Mouse (Mus musculus) CD4-positive, CD25-positive, alpha-beta regulatory T cell, adult 2 months (primary cell): ENCODE results near the gene Ece2.
"Not testable (repeated sequence)": the region's sequence is repeated elsewhere in the genome, so short reads cannot be mapped to it uniquely, and the experiment has no call there.

Experiments
- DNase-seq: peaks from one replicate; pipeline ENCODE4 v3.0.0-alpha.2; 2012; ENCODE audit warnings: low read depth, low spot score

The Ece2 gene

DNA sequence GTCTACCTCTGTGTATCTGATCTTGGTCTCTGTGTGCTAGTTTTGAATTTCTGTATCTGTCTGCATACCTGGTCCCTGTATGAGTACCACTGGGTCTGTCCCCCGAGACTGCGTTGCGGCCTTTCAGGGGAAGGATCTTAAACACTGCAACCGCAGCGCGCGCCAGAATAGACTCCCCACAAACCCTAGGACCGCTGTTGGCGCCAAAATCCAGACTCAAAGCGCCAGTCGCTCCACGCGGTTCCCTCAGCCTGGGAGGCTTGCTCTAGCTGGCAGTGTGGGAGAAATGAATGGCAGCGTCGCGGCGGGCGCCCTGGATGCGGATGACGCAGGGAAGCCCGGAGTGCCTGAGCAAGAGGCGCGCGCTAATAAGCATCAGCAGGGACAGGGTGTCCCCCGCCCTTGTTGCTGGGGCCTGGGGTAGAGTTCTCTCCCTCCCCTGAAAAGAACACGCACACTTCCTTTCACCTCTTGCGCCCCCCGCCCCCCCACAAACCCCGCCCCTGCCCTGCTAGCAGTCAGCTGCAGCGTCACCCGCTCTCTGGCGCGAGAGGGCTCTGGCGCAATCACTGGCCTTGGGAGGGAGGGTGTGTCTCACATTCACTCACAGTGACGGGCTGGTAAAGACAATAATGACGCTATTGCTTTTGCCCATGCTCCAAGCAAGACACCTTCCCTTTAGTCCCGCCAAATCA is 7.5 kb upstream of the Ece2 start:
- DNase-seq, result peak; percentile 53

DNA sequence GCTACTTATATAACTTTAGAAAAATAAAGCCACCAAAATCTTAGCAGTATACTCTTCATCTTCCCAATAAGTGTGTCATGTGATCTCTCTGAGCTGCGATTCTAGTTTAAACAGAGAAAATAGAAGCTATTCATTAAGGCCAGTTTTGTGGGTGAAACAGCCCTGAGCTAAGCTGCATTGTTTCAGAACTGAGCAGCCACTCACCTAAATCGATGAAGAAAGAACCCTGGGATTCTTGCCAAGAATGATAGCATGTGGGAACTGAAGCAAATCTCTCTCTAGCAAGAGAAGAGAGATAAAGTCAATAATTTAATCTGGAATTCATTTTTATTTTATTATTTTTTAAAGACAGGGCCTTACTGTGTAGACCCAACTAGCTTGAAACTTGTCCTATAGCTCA is 6.4 kb upstream of the Ece2 start:
- no peak for DNase-seq

DNA sequence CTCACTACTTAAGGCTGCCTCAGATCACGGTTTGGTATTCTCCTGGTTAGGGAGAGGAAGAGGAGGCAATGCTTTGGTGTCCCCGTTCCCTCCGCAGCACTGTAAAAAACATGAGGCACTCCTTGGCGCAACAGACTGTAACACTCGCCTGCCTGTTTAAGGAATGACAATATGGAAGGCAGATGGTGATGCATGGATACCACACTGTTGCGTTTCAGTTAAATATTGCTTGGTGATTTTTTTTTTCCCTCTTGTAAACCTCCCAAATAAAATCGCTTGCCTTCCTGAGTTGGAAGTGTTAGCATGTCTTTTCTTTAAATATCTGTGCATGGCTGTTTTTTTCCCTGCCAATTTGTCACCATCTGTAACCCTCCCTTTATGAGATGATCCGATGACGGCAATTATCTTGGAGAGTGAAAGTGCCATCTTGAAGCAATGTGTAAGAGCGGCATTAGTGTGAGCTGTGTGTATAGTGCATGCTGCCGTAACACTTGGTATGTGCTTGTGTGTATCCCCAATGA is 697 bp upstream of the Ece2 start:
- no peak for DNase-seq

DNA sequence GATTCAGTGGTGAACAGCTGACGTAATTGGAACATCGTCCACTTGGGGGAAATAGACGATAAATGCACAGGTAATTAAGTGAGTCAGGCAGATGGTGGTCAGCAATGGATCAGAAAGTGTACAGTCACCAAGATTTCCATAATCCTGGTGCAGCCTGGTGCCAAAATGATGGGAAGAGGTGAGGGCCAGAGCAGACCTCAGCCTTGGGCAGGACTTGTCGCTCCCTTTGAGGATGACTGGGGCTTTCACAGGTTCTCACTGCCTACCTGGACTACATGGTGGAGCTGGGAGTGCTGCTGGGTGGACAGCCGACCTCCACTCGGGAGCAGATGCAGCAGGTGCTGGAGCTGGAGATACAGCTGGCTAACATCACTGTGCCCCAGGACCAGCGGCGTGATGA is 7.8 kb downstream of the Ece2 start:
- DNase-seq, result no peak

DNA sequence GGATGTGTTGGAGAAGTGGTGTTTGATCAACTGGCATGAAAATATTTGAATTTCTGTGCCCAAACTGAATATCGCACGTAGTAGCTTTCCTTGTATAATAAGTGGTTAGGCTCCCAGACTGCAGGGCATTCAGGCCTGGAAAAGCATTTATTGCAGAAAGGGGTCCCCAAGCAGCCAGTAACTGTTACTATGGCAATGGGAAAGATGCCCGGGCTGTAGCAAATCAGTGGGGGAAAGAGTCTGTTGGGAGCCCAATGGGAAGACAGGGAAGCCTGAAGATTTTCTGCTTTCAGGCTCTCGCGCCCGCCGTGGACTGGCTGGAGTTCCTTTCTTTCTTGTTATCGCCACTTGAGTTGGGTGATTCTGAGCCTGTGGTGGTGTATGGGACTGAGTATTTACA is 8.7 kb downstream of the Ece2 start:
- no peak for DNase-seq

DNA sequence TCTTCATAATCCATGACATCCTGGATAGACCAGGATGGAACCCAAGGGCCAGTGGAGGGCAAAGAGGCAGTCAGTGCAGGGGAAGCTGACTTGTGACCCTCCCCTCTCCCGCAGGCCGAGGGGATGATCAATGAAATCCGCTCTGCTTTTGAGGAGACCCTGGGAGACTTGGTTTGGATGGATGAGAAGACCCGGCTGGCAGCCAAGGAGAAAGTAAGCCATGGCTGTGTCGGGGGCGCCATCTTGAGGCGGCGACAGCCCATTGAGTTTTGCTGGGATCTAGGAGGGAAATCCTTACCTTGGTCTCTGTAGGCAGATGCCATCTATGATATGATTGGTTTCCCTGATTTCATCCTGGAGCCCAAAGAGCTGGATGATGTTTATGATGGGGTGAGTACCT is 12.5 kb downstream of the Ece2 start:
- peak; percentile 69 for DNase-seq

DNA sequence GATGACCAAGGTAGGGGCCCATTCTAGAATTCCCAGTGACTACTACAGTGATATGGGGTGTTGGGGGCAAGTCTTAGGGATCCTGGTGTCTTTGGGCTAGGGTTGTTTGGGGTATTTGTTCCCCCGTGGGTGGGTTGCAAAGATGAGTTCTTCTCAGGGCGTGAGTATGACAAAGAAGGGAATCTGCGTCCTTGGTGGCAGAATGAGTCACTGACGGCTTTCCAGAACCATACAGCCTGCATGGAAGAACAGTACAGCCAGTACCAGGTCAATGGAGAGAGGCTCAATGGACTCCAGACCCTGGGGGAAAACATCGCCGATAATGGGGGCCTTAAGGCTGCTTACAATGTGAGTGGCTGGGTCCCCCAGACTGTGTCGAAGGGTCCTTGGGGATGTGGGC is 14.3 kb downstream of the Ece2 start:
- DNase-seq, result no peak

DNA sequence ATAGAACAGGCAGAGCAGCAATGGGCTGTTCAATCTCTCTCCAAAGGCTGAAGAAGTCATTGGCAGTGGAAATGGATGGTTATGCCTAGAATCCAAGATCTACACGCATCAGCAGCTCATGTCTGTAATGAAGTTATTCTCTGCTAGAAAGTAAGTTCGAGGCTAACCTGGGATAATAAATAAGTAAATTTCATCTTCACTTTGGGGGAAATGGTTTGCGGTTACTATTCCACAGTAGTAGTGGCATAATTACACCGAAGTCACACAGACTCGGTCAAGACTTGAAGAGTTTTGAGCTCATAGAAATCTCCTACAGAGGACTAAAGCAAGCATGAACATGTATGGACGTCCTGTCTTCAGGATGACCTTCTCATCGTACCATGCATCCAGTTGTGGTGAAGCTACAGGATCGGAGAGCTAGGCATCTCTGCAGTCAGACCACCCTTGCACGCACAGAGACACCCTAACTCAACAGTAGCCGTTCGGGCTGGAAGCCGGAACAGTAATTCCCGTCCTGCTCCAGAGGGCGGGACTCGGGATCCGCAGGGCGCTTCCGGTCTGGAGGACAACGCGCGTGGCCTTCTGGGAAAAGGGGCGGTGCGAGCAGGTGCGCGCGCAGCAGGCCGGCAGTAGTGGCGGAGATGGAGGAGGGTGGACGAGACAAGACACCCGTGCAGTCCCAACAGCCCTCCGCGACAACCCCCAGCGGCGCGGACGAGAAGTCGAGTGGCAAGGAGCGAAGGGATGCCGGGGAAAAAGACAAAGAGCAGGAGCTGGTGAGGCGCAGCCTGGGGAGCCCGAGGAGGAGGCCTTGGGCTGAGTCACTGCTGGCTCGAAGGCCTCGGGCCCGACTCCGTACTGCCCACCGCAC is 21.7 kb downstream of the Ece2 start, which contains the start of gene Psmd2:
Gene Psmd2 (plus strand): TSS at position 577 of the 871 bp plus-strand sequence.
- peak; percentile 95 for DNase-seq

DNA sequence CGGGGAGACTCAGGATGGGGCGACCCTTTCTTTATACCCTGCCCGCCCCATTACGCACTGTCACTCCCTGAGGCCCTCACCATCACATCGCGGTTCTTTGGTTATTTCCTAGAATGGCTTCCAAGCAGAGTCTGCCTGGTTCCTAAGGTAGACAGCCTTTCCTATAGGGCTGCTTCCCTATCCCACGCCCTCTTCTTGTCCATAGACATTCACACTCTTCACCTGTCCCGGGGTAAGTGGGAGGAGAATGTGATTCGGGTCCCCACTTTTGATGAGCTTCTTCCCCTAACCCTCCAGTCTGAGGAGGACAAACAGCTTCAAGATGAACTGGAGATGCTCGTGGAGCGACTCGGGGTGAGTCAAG is 22.3 kb downstream of the Ece2 start:
- DNase-seq, result no peak

DNA sequence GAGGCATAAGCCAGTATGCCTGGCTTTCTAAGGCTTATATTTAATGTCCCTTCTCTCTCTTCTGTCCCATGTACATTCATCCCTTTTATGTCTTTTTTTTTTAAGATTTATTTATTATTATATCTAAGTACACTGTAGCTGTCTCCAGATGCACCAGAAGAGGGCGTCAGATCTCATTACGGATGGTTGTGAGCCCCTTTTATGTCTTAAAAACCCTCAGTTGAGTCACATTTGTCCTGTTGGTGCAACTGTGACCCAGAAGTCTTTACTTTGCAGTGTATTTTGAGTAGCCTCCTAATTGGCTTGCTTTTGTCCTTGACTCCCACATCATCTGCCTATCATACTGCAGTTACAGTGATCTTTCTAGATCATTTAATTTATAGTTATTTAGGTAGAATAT is 23.7 kb downstream of the Ece2 start:
- DNase-seq, result no peak

DNA sequence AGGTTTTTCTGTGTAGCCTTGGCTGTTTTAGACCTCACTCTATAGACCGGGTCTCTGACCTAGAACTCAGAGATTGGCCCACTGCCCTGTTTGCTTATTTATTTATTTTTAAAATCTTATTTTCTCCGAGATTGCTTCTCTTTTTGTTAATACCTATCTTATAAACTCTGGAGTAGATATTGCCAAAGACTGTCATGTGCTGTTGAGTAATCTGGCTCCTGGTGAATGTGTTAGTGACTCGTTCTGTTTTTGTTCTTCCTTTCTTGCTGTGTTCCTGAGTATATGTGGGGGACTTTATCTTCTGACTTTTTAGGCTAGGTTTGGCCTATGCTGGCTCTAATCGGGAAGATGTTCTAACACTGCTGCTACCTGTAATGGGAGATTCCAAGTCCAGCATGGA is 28.0 kb downstream of the Ece2 start:
- DNase-seq, result no peak

DNA sequence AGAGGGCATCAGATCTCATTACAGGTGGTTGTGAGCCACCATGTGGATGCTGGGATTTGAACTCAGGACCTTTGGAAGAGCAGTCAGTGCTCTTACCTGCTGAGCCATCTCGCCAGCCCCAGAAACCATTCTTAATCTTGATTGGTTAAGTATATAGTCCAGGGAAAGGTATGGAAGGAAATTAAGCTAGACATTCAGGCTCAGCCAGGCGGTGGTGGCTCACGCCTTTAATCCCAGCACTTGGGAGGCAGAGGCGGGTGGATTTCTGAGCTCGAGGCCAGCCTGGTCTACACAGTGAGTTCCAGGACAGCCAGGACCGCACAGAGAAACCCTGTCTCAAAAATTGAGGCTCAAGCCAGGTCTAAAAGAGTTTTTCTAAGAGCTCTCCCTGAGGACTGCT is 38.4 kb downstream of the Ece2 start, which contains the start of gene Eif4g1:
Gene Eif4g1 (plus strand): TSS at position 301 of the 400 bp plus-strand sequence.
- DNase-seq, result not testable (repeated sequence)

DNA sequence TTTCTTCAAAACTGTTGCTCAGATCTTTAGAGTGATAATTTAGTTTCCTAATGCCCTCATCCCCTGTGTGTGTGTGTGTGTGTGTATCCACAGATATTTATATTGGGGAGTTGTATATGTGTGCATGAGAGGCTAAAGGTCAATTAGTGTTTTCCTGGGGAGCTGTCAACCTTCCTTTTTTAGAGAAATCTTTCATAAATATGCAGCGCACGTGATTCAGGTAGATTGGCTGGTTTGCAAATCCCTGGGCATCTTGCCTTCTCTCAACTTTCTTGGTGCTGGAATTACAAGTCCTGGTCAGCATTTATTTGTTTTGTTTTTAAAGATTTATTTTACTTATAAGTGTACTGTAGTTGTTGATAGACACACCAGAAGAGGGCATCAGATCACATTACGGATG is 40.7 kb downstream of the Ece2 start:
- no peak for DNase-seq

DNA sequence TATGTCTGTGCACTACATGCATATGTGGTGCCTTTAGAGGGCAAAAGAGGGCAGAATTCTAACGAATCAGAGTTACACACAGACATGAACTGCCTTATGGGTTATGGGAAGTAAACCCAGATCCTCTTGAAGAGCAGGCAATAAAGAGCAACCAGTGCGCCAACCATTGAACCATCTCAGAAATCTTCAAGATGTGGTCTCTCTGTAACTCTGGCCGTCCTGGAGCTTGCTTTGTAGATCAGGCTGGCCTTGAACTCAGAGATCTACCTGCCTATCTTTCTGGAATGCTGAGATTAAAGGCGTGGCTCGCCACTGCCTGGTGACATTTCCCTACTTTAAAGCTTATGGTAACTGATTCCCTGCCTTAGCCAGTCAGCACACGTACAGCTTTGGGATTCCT is 42.3 kb downstream of the Ece2 start:
- peak; percentile 50 for DNase-seq

DNA sequence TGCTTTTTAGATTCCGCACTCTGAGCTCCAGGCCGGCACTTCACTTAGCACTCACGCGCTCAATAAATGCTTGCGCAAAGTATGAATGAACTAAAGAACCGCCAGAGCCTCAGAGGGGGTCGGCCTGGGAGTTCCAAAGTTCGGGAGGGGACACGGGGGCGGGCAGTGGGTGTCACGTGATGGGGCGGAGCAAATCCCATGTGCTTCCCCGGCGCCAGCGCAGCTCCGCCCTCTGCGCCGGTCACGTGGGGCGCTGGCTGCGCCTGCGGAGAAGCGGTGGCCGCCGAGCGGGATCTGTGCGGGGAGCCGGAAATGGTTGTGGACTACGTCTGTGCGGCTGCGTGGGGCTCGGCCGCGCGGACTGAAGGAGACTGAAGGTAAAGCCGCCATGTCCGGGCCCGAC is 42.9 kb downstream of the Ece2 start:
- DNase-seq, result peak; percentile 96

DNA sequence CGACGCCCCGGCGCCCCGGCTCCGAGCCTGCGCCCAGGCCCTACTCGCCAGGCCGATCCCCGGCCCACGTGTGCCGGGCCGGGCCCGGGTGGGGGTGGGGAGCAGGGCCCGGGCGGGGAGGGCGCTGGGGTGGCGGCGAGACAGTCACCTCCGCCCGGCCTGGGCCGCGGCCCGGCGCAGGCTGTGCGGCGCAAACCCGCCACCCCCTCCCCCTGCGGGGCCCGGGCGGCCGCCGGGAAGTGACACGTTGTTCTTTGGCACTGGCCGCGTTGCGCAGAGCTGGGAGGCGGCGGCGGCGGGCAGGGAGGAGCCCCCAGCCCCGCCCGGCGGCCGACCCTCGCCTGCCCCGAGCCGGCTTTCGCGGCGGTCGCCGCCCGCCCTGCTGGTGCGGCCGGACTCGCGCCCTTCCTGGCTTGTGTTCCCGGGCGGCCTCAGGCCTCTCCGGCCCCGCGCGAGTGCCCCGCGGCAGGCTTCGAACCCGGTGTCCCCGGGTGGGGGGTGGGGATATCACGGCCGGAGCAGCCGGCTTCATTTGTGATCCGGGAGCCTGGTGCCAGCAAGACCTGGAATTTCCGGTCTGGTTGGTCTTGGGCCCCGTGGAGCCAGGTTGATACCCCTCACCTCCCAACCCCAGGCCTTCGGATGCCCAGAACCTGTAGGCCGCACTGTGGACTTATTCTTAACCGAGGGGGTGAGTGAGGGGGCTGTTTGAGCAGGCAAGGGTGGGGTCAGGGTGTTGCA is 43.5 kb downstream of the Ece2 start:
- peak; percentile 33 for DNase-seq

DNA sequence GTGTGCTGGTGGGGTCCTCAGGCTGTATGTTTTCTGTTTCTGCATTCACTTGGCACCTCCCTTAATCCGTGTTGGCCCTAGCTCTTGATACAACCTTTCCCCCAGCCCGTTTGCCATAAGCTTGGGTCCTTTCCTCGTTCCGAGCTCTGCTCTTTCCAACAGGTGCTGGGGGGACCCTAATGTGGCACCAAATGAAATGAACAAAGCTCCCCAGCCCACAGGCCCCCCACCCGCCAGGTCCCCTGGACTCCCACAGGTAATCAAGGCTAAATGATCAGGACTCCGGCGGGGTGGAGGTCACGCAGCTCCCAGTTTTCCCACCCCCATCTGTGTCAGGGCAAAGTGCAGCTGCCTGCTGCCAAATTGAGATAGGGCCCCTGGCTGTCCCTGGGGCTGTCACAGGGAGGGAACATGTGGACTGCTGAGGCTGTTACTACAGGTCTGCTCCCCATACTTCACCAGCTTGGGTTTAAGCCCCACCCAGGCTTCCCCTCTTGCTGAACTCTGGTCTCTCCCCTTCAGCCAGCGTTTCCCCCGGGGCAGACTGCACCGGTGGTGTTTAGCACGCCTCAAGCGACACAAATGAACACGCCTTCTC is 44.2 kb downstream of the Ece2 start:
- DNase-seq, result peak; percentile 29

DNA sequence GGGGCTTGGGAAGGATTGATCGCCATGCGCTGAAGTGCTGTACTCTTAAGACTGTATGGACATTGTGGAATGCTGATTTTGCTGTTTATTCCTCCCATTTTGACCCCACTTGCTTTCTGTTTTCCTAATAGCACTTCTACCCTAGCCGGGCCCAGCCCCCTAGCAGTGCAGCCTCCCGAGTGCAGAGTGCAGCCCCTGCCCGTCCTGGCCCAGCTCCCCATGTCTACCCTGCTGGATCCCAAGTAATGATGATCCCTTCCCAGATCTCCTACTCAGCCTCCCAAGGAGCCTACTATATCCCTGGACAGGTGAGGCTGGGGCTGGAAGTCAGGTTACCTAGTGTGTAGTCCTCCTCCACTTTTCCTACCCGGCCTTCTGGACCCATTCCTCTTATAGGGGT is 45.6 kb downstream of the Ece2 start:
- no peak for DNase-seq

DNA sequence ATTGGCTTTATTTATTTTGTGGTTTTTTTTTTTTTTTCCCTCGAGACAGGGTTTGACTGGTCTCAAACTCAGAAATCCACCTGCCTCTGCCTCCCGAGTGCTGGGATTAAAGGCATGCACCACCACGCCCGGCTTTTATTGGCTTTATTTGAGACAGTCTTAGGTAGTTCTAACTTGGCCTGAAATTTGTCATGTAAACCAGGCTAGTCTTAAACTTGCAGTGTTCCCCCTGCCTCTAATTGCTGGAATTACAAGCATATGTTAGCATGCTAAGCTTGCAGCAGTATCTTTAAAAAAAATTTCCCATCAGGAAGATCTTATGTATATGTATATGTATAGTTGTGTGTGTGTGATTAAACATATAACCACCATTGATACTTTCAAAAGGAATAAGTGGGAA is 47.1 kb downstream of the Ece2 start:
- DNase-seq, result peak; percentile 38

DNA sequence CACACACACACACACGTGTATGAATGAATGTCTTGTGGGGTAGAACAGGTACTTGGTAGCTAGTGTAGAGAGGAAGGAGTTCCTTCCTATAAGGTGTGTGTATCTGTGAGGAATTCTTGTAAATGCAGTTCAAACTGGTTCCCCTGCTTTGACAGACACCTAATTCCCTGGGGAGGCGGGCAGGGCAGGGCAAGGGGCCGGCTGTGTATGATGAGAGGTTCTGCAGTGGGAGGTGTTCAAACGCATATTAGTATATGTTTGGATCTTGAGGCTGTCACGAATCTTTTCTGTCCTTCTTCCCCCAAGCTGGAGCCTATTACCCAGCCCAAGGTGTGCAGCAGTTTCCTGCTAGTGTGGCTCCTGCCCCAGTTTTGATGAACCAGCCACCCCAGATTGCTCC is 47.8 kb downstream of the Ece2 start:
- DNase-seq, result no peak

DNA sequence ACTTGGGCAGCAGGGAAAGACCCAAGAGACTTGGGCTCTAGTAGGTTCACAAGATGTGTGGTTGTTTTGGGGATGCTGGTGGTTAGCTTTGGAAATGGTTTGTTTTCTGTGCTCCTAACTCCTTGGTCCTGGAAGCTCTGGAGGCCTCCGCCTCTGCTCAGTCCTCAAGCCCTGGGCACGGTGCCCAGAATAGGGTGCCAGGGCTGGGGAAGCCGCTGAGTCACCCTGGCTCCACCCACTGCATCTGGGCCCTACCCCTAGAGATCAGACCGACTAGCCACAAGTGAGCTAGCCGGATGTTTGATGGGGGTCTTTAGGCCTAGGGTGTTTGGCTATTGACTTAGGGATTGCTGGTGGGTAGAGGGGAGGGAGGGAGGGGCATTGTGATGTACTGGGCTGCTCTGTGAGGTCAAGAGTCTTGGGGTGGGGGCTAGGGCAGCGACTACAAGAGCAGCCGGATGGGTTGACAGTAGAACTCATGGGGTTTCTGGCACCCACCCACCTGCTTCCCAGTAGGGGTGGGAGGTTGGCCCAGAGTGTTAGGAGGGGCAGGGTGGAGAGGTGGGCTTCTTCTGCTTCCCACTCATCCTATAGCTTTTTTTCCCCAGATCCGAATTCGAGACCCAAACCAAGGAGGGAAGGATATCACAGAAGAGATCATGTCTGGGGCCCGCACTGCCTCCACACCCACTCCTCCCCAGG is 48.5 kb downstream of the Ece2 start:
- DNase-seq, result no peak
